Mouse (Mus musculus) lung, adult 2 months (tissue): ENCODE measurements around the gene Adcy7.

Experiments
- CTCF ChIP-seq: fragments of 200-500 bp; IDR thresholded peaks from 2 replicates; pipeline ENCODE4 v1.5.1; 2011; ENCODE audit warnings: mild to moderate bottlenecking, low read length, control low read depth; ENCODE audit not compliant: insufficient read depth
- POLR2A ChIP-seq: fragments of 200-500 bp; IDR thresholded peaks from 2 replicates; pipeline ENCODE4 v1.6.1; 2011; ENCODE audit warnings: low read depth, mild to moderate bottlenecking, control low read depth, low read length, borderline replicate concordance; ENCODE audit errors: extremely low read depth

- TF ChIP-seq CTCF: no peak
- TF ChIP-seq POLR2A: no peak
Measured at GRCm38 (mm10) chr8:88362446-88363150, 90.4 kb downstream of the Adcy7 start.
